Mouse (Mus musculus) duodenum, adult 2 months (tissue): Measurements from ENCODE around the gene Mrvi1. TPM values are rescaled to one million over a fixed set of nuclear protein-coding genes. Genes with fewer than 3 reads are reported as not detected.

ENCODE experiments used
- polyA plus RNA-seq: library from polyadenylated mRNA; depleted of rRNA; stranded (reverse); fragments of >200 nt; gene quantifications from 2 replicates; pipeline ENCODE4 v1.2.3, GENCODE M21; 2012; ENCODE audit warnings: low replicate concordance; rRNA removed

Gene Mrvi1
- 9.0 and 25.2 TPM in 2 replicates for polyA plus RNA-seq

DNA sequence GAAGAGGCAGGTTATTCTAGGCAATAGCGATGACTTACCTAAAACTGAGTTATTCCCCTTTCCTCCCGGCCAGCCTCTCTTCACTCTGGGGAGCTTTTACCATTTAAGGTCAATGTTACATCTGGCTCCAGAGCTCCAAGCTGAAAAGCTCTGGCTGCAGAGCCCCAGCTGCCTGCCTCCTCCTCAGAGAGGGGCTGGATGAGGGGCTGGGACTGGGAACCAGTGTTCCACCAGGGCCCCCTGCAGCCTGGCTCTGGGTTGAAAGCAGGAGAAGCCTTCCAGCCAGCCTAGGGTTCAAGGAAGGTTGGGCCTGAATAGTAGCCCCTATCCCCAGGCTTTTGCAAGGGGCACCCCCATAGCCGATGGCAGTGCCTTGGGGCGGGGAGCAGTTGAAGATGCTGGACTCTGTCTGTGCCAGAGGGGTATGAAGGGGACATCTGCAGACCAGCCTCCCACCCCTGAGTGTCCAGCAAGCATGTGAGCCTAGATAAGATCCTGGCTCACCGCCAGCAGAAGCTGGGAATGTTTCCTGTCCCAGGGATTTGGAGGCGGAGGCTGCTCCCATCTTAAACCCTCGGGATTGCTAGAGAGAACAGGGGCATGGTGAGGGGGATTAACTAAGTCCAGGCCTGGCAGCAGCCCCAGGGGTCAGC is at the start of gene Mrvi1:
TSS of gene Mrvi1 (minus strand) at position 409 of the 653 bp plus-strand sequence.

GRCm38 (mm10) chr7:111028281-111029045 is 46.2 kb upstream of the Mrvi1 start, which contains the start of gene Ctr9:
TSS of gene Ctr9 (plus strand) at chr7:111028951.

GRCm38 (mm10) chr7:110862751-110863289 is 119.4 kb downstream of the Mrvi1 start, which contains the start of gene Lyve1:
TSS of gene Lyve1 (minus strand) at chr7:110863239.

GRCm38 (mm10) chr7:110843916-110844874 is 138.1 kb downstream of the Mrvi1 start, which contains the start of gene Rnf141:
TSS of gene Rnf141 (minus strand) at chr7:110844457.

Other genes starting within 250 kb of the Mrvi1 start
- 4.4 and 7.8 TPM in 2 replicates for gene Ampd3, start 214.3 kb downstream of the Mrvi1 start, polyA plus RNA-seq
- 7.7 and 8.3 TPM in 2 replicates for gene Rnf141, start 138.0 kb downstream of the Mrvi1 start, polyA plus RNA-seq
- gene Lyve1, start 119.2 kb downstream of the Mrvi1 start, polyA plus RNA-seq: 2.6 and 6.2 TPM in 2 replicates
- gene Ctr9, start 46.5 kb upstream of the Mrvi1 start, polyA plus RNA-seq: 2.5 and 2.6 TPM in 2 replicates
- gene Eif4g2, start 100.6 kb upstream of the Mrvi1 start, polyA plus RNA-seq: 5.8 and 14.7 TPM in 2 replicates